Mouse (Mus musculus) embryonic facial prominence, embryonic 14.5 days (tissue): ENCODE results near the gene Xylt1. TPM values are rescaled to one million over a fixed set of nuclear protein-coding genes. Genes with fewer than 3 reads are reported as not detected.

Experiments used
- ATAC-seq: fragments of 200-750 bp; cut with Nextera tagmentation; 2 replicates; pipeline ENCODE4 v1.8.0; 2017; ENCODE audit warnings: low read depth, moderate number of reproducible peaks, moderate TSS enrichment
- DNase-seq: peaks from one replicate; pipeline ENCODE4 v3.0.0-alpha.2; 2015; ENCODE audit warnings: low spot score
- H3K27ac ChIP-seq: fragments of 300-500 bp; sonication (generic); replicated peaks from 2 replicates; pipeline ENCODE4 v1.5.1; 2014; ENCODE audit warnings: low read depth, mild to moderate bottlenecking, low read length, moderate library complexity
- H3K27me3 ChIP-seq: fragments of 300-500 bp; sonication (generic); replicated peaks from 2 replicates; pipeline ENCODE4 v1.6.1; 2014; ENCODE audit warnings: low read length; ENCODE audit not compliant: control insufficient read depth, insufficient read depth
- H3K36me3 ChIP-seq: fragments of 300-500 bp; sonication (generic); 2 replicates; pipeline ENCODE4 v1.6.1; 2014; ENCODE audit warnings: low read length, mixed read lengths; ENCODE audit not compliant: control insufficient read depth, insufficient read depth
- H3K4me1 ChIP-seq: fragments of 300-500 bp; sonication (generic); 2 replicates; pipeline ENCODE4 v1.6.1; 2014; ENCODE audit warnings: antibody characterized with exemption, low read length; ENCODE audit not compliant: control insufficient read depth, insufficient read depth
- H3K4me2 ChIP-seq: fragments of 300-500 bp; sonication (generic); 2 replicates; pipeline ENCODE4 v1.6.1; 2014; ENCODE audit warnings: low read depth, mild to moderate bottlenecking, low read length, moderate library complexity, mixed read lengths
- H3K4me3 ChIP-seq: fragments of 300-500 bp; sonication (generic); 2 replicates; pipeline ENCODE4 v1.5.1; 2014; ENCODE audit warnings: low read depth, mild to moderate bottlenecking, low read length
- H3K9ac ChIP-seq: fragments of 300-500 bp; sonication (generic); 2 replicates; pipeline ENCODE4 v1.6.1; 2014; ENCODE audit warnings: low read depth, mild to moderate bottlenecking, low read length, moderate library complexity, mixed read lengths
- H3K9me3 ChIP-seq: fragments of 300-500 bp; sonication (generic); 2 replicates; pipeline ENCODE4 v1.6.1; 2016; ENCODE audit warnings: low read length; ENCODE audit not compliant: control insufficient read depth
- WGBS: fragments of 180-500 bp; shearing (Covaris S2); extraction: QIAGEN DNeasy Blood & Tissue Kit; methylation state at CpG from one replicate; pipeline ENCODE4 v1.1.7; 2014; 5-methylcytosine and 5-hydroxymethylcytosine counted together
- polyA plus RNA-seq: library from polyadenylated mRNA; unstranded; fragments of >200 nt; fragmentation: Nextera tagmentation; extraction: Ambion mirVana; gene quantifications from 2 replicates; pipeline ENCODE4 v1.2.1, GENCODE M21; 2014

Gene Xylt1
- polyA plus RNA-seq, 1 experiment from 2014 or later = 3.0 TPM

DNA sequence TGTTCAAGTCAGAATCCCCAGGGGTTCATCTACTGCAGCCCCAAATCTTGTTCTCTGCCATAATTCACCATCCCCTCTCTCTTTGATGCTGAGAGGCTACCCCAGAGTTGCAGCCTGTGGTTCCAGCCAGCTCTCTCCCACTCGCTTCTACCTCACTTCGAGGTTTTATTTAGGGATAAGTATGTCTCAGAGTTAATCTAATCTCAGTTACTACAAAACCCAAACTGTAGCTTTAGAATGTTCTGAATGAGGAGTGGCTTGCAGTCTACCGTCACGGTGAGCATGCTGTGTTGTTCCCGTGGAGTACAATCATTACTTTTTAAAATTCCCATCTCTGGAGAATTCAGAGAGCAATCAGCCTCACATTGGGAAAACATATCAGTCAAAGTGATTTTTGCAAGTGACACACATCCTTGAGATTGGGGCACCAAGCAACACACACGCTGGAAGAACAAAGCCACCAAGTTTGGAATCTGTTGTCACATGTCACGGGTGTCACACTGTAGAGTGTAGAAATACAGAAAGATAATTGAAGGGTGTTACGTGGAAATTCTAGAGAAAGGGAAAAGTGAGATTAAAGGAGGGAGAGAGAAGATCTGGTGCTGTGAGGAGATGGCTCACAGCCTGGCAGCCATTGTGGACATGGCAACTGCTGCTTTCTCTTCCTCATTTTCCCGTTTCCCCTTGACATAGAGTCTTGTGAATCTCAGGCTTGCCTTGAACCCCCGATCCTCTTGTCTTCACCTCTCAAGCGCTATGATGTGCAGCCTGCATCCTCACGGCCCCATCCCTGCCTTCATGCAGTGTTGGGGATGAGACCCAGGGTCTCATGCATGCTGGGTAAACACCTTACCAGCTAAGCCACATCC is 149.2 kb downstream of the Xylt1 start:
- no peaks in the 10 kb centered on the region for H3K27me3 ChIP-seq
- DNase-seq (no peak), ATAC-seq (no peak)
- H3K9me3 ChIP-seq = no peaks in the 10 kb centered on the region
- no peaks in the 10 kb centered on the region for H3K36me3 ChIP-seq
- H3K4me3 ChIP-seq = no peak overlapping the region
- WGBS = 75% methylated on average over 12 of the region's 12 CpGs
- H3K27ac ChIP-seq = no peak overlapping the region
- no peaks in the 10 kb centered on the region for H3K4me1 ChIP-seq
- no peak overlapping the region for H3K4me2 ChIP-seq
- H3K9ac ChIP-seq = no peak overlapping the region

DNA sequence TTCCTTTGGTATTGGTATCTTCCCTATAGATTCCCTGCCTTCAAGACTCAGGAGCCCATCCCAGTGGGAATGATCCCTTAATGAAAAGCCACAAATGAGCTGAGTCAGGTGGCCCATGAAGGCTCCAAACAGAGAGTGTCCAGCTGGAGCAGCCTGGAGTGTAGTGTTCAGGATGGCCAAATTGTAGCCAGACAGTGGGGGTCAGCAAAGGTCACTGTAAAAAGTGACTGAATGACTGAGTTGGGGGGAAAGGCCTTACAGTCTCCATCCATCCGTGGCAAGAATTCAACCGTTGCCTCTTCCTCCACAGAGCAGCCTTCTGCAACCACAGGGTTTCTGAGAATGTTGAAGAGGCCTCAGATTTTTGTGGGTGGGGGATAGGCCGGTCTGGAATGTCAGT is 151.9 kb downstream of the Xylt1 start:
- WGBS = 48% methylated on average over 3 of the region's 3 CpGs
- Histone ChIP-seq H3K4me2 (no peak overlapping the region), H3K4me3 (no peak overlapping the region), H3K9me3 (no peaks in the 10 kb centered on the region), H3K27ac (no peak overlapping the region), H3K4me1 (no peaks in the 10 kb centered on the region), H3K27me3 (no peaks in the 10 kb centered on the region), H3K36me3 (no peaks in the 10 kb centered on the region), H3K9ac (no peak overlapping the region)
- DNase-seq (no peak), ATAC-seq (no peak)

DNA sequence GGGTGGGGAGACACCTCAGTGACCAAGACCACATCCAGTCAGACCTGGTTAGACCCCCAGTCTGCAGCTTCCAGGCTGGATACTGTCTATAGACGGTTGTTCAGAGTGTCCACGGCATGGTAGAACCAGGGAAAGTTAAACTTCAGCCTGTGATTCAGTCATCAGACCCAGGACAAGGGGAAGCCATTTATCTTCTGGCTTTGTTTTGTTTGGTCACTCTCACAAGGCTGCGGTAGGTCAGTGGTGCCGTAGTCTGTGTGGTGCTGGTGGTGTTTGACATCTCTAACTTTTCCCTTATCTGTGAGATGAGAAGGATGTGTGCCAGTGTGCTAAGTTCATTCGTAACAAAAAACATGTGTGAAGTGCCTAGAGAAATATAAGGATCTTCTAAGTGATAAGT is 152.4 kb downstream of the Xylt1 start:
- H3K27ac ChIP-seq = no peak overlapping the region
- no peak overlapping the region for H3K4me3 ChIP-seq
- DNase-seq = no peak
- H3K9me3 ChIP-seq = no peaks in the 10 kb centered on the region
- no peak overlapping the region for H3K9ac ChIP-seq
- WGBS = 72% methylated on average over 5 of the region's 5 CpGs
- no peaks in the 10 kb centered on the region for H3K4me1 ChIP-seq
- H3K4me2 ChIP-seq = no peak overlapping the region
- ATAC-seq = no peak
- no peaks in the 10 kb centered on the region for H3K36me3 ChIP-seq
- no peaks in the 10 kb centered on the region for H3K27me3 ChIP-seq

DNA sequence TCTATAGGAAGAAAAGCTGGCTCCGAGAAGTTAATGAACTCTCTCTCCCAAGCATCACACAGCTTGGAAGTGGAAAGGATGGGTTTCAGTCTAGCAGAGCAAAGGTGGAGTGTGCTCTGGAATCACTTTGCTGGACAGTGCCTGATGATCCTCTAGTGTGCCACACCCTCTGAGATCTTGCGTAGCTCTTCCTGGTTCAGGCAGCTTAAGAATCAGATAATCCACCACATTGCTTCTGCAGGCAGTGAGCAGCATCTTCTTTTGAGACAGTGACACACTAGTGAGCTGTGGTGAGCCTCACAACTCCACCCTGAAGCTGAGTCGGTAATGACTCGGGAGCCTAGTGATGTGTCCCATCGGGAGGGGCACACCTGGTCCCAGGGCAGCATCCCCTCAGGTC is 159.2 kb downstream of the Xylt1 start:
- H3K4me3 ChIP-seq = no peak overlapping the region
- ATAC-seq (no peak), DNase-seq (no peak)
- no peak overlapping the region for H3K9ac ChIP-seq
- no peaks in the 10 kb centered on the region for H3K9me3 ChIP-seq
- H3K27ac ChIP-seq = no peak overlapping the region
- H3K4me1 ChIP-seq = peaks cover 11% of the 10 kb centered on the region; the same call in 1 of the 2 replicates
- H3K27me3 ChIP-seq = no peaks in the 10 kb centered on the region
- no peaks in the 10 kb centered on the region for H3K36me3 ChIP-seq
- H3K4me2 ChIP-seq = no peak overlapping the region
- WGBS = 72% methylated on average over 5 of the region's 5 CpGs

DNA sequence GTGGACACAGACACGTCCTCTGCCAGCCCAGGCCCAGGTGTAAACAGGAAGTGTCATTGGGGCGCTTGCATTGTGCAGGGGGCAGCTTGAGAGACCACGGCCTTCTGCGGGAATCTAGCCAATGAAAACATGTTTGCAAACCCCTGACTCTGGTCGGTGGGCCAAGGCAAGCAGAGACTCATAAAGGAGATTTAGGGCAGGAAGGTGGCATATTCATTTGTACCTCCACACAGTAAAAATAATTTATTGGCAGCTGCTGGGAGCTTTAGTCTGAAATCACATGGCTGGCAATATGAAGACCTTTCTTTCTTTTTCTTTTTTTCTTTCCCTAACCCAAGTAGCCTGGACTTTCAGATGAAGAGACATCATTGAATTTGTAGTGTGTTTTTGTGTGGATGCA is 159.6 kb downstream of the Xylt1 start:
- no peak overlapping the region for H3K4me3 ChIP-seq
- H3K9me3 ChIP-seq = no peaks in the 10 kb centered on the region
- H3K9ac ChIP-seq = no peak overlapping the region
- peaks cover 11% of the 10 kb centered on the region; the same call in 1 of the 2 replicates for H3K4me1 ChIP-seq
- DNase-seq (no peak), ATAC-seq (no peak)
- H3K4me2 ChIP-seq = no peak overlapping the region
- no peaks in the 10 kb centered on the region for H3K27me3 ChIP-seq
- H3K36me3 ChIP-seq = no peaks in the 10 kb centered on the region
- 58% methylated on average over 5 of the region's 5 CpGs for WGBS
- no peak overlapping the region for H3K27ac ChIP-seq

DNA sequence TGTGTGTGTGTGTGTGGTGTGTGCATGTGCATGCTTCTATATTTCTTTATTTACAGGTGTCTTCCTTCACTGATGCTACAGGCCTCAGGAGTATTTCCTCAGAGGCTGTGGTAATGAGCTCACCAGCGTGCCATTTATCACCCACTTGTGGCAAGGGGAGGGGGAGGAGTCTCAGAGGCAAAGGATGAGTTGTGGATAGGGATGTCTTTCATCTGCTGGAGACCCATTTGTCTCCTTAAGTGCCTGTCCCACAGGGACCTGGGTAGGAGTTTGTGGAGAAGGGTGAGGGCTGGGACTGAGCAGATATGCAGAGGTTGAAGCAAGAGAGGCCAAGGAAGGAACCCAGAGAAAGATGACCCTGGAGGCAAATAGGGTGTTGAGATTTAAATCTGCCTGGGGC is 160.3 kb downstream of the Xylt1 start:
- WGBS = 53% methylated on average over 1 of the region's 1 CpGs
- Histone ChIP-seq H3K27me3 (no peaks in the 10 kb centered on the region), H3K9ac (no peak overlapping the region), H3K27ac (no peak overlapping the region), H3K36me3 (no peaks in the 10 kb centered on the region), H3K4me3 (no peak overlapping the region), H3K9me3 (no peaks in the 10 kb centered on the region), H3K4me2 (no peak overlapping the region), H3K4me1 (peaks cover 11% of the 10 kb centered on the region; the same call in 1 of the 2 replicates)
- DNase-seq = no peak
- ATAC-seq = peak; percentile 38; the same call in 1 of the 2 replicates

DNA sequence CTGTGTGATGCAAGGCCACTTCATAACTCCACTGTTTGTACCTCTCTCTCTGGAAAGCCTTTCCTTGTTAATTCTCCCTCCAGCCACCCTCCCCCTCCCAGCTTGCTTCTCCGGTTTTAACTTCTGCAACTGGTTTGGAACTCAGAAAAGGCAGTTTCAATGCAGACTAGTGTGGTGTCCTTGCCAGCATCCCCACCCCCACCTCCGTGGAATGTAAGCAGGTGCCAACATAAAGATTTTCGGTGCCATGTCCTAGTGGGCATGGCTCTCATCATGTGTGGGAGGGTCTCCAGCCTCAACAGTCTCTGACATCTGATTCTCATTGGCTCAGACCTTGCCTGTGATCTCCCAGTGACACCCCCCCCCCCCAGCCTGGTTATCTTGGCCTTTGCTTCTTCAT is 160.9 kb downstream of the Xylt1 start:
- H3K27me3 ChIP-seq = no peaks in the 10 kb centered on the region
- no peak overlapping the region for H3K4me2 ChIP-seq
- DNase-seq (peak; percentile 33), ATAC-seq (0 out of 2 replicates have a peak, but pooled peaks have one; percentile 21)
- no peaks in the 10 kb centered on the region for H3K36me3 ChIP-seq
- peaks cover 11% of the 10 kb centered on the region; the same call in 1 of the 2 replicates for H3K4me1 ChIP-seq
- no peaks in the 10 kb centered on the region for H3K9me3 ChIP-seq
- H3K9ac ChIP-seq = no peak overlapping the region
- no peak overlapping the region for H3K27ac ChIP-seq
- H3K4me3 ChIP-seq = no peak overlapping the region
- WGBS = 50% methylated on average over 3 of the region's 3 CpGs

DNA sequence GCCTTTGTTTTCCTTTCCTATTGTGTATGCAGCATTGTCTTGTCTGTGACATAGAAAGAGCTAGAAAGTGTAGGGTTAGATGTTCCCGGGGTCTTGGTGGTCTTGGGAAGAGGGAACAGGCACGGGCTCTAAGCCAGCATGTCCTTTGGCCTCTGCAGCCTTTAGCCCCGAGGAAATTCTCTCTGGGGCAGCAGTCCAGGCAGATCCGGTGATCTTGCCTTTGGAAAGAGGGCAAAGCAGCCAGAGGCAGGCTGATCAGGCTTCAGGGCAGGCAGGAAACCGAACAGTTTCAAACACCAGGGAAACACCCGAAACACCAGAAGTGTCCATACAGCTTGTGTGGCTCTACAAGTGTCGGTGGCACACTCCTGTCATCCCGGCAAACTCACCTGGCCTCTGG is 162.3 kb downstream of the Xylt1 start:
- WGBS = 53% methylated on average over 8 of the region's 8 CpGs
- no peak overlapping the region for H3K4me3 ChIP-seq
- H3K27ac ChIP-seq = no peak overlapping the region
- DNase-seq (no peak), ATAC-seq (no peak)
- no peaks in the 10 kb centered on the region for H3K9me3 ChIP-seq
- H3K9ac ChIP-seq = no peak overlapping the region
- H3K36me3 ChIP-seq = no peaks in the 10 kb centered on the region
- H3K27me3 ChIP-seq = no peaks in the 10 kb centered on the region
- H3K4me2 ChIP-seq = no peak overlapping the region
- H3K4me1 ChIP-seq = peaks cover 11% of the 10 kb centered on the region; the same call in 1 of the 2 replicates

DNA sequence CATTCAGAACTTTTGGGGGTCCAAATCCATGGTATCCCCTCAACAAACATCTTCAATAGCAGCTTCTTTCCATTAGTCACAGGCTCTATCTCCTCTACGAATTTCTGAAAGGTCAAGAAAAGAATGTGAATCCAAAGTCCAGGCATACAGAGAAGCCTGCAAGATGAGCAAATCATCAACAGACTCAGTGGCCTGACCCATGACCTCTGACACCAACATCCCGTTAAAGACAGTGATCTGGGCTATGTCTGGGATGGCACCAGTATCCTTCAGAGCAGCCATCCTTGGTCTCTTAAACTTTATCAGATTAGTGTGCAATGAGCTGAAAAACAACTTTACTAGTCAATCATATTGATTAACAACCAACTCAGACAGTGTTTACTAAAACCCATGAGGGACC is 163.3 kb downstream of the Xylt1 start:
- ATAC-seq (no peak), DNase-seq (no peak)
- Histone ChIP-seq H3K4me1 (peaks cover 11% of the 10 kb centered on the region; the same call in 1 of the 2 replicates), H3K4me3 (no peak overlapping the region), H3K9me3 (no peaks in the 10 kb centered on the region), H3K27me3 (no peaks in the 10 kb centered on the region), H3K27ac (no peak overlapping the region), H3K4me2 (no peak overlapping the region), H3K36me3 (no peaks in the 10 kb centered on the region), H3K9ac (no peak overlapping the region)
- whole genome bisulfite sequencing = 22% methylated on average over 2 of the region's 2 CpGs
